In genomic region chr17:27392918-27393317, GRCm38 (mm10) we compare ENCODE assay signal across 10 mouse cellular contexts.
A peak's percentile ranks its signal among the peaks of the same experiment; 100 is the strongest.
DNase-seq lines count a peak whose midpoint lies in the region; ATAC-seq lines count a peak whose summit lies in the region.
"Had no signal": no experiment of that assay in that cellular context is flagged by ENCODE, and none has a peak within 500 bp of the region (broad histone marks: within the 10 kb centered on the region; RNA-seq: fewer than 3 reads in every experiment).

No protein-coding gene starts in this region.

- peak; percentile 32 to 33 for DNase-seq in heart, postnatal 10 days
- no peak for DNase-seq in heart, postnatal 4 days
- DNase-seq in brain, adult 2 months (ENCODE audit: low read depth, low spot score): peak; percentile 82
- DNase-seq in heart, postnatal 14 days: peak; percentile 19 to 37
- DNase-seq in midbrain, embryonic 11.5 days (ENCODE audit: low spot score, missing footprints): peak; percentile 87
- no peak for DNase-seq in urinary bladder, postnatal 14 days (ENCODE audit: low spot score)
- DNase-seq in left cerebral cortex, adult 8-10 months (ENCODE audit: low spot score in 2 of 2): no peak
- DNase-seq: liver, embryonic 13.5 days had no signal

- no peaks in the 10 kb centered on the region for H3K36me3 ChIP-seq in midbrain, embryonic 11.5 days (ENCODE audit: control insufficient read depth, insufficient read depth, low read length)
- H3K36me3 ChIP-seq: liver, embryonic 13.5 days had no signal

- no peaks in the 10 kb centered on the region for H3K4me1 ChIP-seq in midbrain, embryonic 11.5 days (ENCODE audit: control insufficient read depth, insufficient read depth, low read length)
- H3K4me1 ChIP-seq: liver, embryonic 13.5 days had no signal

- peak; percentile 42 for ATAC-seq in midbrain, embryonic 11.5 days (ENCODE audit: low FRiP score)
- ATAC-seq in megakaryocyte progenitor cell, adult 5-6 weeks (replicated peaks; ENCODE audit: poor library complexity): no peak
- ATAC-seq: intestine, postnatal 0 days had no signal

- intact Hi-C loops in heart, postnatal 10 days (cut with DNase I): no loop called here
- intact Hi-C loops in heart, postnatal 14 days (cut with DNase I): no loop called here

- no peaks in the 10 kb centered on the region for H3K9me3 ChIP-seq in midbrain, embryonic 11.5 days (ENCODE audit: control insufficient read depth, low read length)
- H3K9me3 ChIP-seq: liver, embryonic 13.5 days had no signal

- H3K4me3 ChIP-seq in midbrain, embryonic 11.5 days (ENCODE audit: low read depth, low read length): no peak overlapping the region
- H3K4me3 ChIP-seq: liver, embryonic 13.5 days had no signal

- 37% methylated on average over 8 of the region's 8 CpGs for WGBS in midbrain, embryonic 11.5 days

- no peaks in the 10 kb centered on the region for H3K27me3 ChIP-seq in midbrain, embryonic 11.5 days (ENCODE audit: control insufficient read depth, insufficient read depth, low read length)
- H3K27me3 ChIP-seq: liver, embryonic 13.5 days had no signal

- no peak overlapping the region for H3K4me2 ChIP-seq in midbrain, embryonic 11.5 days
- H3K4me2 ChIP-seq: liver, embryonic 13.5 days had no signal

- H3K9ac ChIP-seq in midbrain, embryonic 11.5 days (ENCODE audit: low read length): no peak overlapping the region
- H3K9ac ChIP-seq: liver, embryonic 13.5 days had no signal

- H3K27ac ChIP-seq in midbrain, embryonic 11.5 days (ENCODE audit: low read depth, low read length): no peak overlapping the region
- H3K27ac ChIP-seq: liver, embryonic 13.5 days had no signal

Comparison
In these comparisons a context has a peak if more than half of its experiments do, and no peak if none do; other contexts are left out.
1. DNase-seq: peak in heart, postnatal 10 days (2 of 2), brain, adult 2 months (single experiment), heart, postnatal 14 days (2 of 2) and midbrain, embryonic 11.5 days (single experiment); none in heart, postnatal 4 days (single experiment), urinary bladder, postnatal 14 days (single experiment) and left cerebral cortex, adult 8-10 months (0 of 2).